Mouse (Mus musculus) ES-E14 (cell line): ENCODE results near the gene Fat4.

Source experiments
- CHD2 ChIP-seq: IDR thresholded peaks from 2 replicates; pipeline ENCODE4 v1.6.1; 2014; ENCODE audit warnings: mild to moderate bottlenecking, low read depth, low read length, inconsistent platforms
- HCFC1 ChIP-seq: IDR thresholded peaks from 2 replicates; pipeline ENCODE4 v1.6.1; 2012; ENCODE audit warnings: low read length, inconsistent platforms, borderline replicate concordance; ENCODE audit not compliant: insufficient read depth
- MAFK ChIP-seq: IDR thresholded peaks from 2 replicates; pipeline ENCODE4 v1.6.1; 2014; ENCODE audit warnings: mild to moderate bottlenecking, low read depth, low read length, inconsistent platforms; ENCODE audit not compliant: insufficient read depth
- ZC3H11A ChIP-seq: IDR thresholded peaks from 2 replicates; pipeline ENCODE4 v1.6.1; 2012; ENCODE audit warnings: low read depth, mild to moderate bottlenecking, inconsistent platforms, low read length, borderline replicate concordance
- ZNF384 ChIP-seq: IDR thresholded peaks from 2 replicates; pipeline ENCODE4 v1.6.1; 2012; ENCODE audit warnings: low read depth, low read length, inconsistent platforms

DNA sequence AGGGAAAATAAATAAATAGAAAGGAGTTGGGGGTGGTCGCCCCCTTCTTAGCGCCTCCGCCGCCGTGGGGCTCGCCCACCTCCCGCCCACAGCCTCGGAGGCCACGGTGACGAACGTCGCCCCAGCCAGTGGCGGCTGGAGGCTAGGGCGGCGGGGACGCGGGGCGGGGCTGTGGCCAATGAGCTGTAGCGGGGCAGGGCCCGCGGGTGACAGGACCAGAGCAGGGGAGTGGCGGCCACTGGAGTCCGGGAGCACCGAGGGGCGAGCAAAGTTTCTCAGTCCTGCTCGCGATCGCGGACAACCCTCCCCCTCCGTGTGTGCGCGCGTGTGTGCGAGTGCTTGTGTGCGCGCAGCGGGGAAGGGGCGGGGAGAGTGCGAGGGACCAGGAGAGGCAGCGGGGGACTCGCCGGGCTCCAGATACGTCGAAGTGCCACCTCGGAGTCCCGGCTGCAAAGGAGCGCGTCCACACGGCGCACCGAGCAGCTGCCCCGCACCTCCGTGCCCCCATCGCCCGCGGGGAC, 1.2 kb upstream of the Fat4 start:
- TF ChIP-seq ZNF384 (no peak), HCFC1 (no peak), CHD2 (no peak), ZC3H11A (no peak), MAFK (no peak)
